Mouse (Mus musculus): ENCODE data around the gene Col19a1.

Col19a1 gene

GRCm38 (mm10) chr1:24347621-24348160 lies 239.6 kb downstream of the Col19a1 start:
- POLR2A ChIA-PET = no interaction called here
- CTCF ChIA-PET = interaction anchor here in 1 of 4 experiments (0.5 kb wide), 1 partner anchor 576 kb away, joined by 4 read pairs; no protein-coding TSS in a partner anchor

- ChIA-PET POLR2A (interaction anchor here in 1 of 4 experiments (0.7 kb wide), 1 partner anchor 1291 kb away, joined by 3 read pairs; no protein-coding TSS in a partner anchor), CTCF (interaction anchor here in 2 of 4 experiments (0.6 to 1.4 kb wide), 4 partner anchors 12 to 748 kb away, joined by 3 to 4 read pairs (median 3); no protein-coding TSS in a partner anchor)
Measured at GRCm38 (mm10) chr1:24337556-24338275, 249.6 kb downstream of the Col19a1 start.

- POLR2A ChIA-PET = no interaction called here
- CTCF ChIA-PET = interaction anchor here in 2 of 4 experiments (0.6 kb wide), 2 partner anchors 266 to 1018 kb away, joined by 3 read pairs; no protein-coding TSS in a partner anchor
Measured at GRCm38 (mm10) chr1:24336051-24336450, 251.2 kb downstream of the Col19a1 start.

GRCm38 (mm10) chr1:24316961-24317589 lies 270.2 kb downstream of the Col19a1 start:
- POLR2A ChIA-PET = interaction anchor here in 1 of 4 experiments (0.6 kb wide), 1 partner anchor 11 kb away, joined by 3 read pairs; no protein-coding TSS in a partner anchor
- CTCF ChIA-PET = interaction anchor here in 2 of 4 experiments (0.6 kb wide), 2 partner anchors 116 to 182 kb away, joined by 3 read pairs; no protein-coding TSS in a partner anchor

GRCm38 (mm10) chr1:24316490-24316889 lies 270.8 kb downstream of the Col19a1 start:
- POLR2A ChIA-PET = interaction anchor here in 1 of 4 experiments (0.6 kb wide), 1 partner anchor 12 kb away, joined by 3 read pairs; no protein-coding TSS in a partner anchor
- CTCF ChIA-PET = interaction anchor here in 1 of 4 experiments (0.6 kb wide), 1 partner anchor 182 kb away, joined by 3 read pairs; no protein-coding TSS in a partner anchor

- ChIA-PET CTCF (interaction anchor here in 1 of 4 experiments (1.0 kb wide), 1 partner anchor 368 kb away, joined by 3 read pairs; the partner anchor contains the start of gene Lmbrd1), POLR2A (no interaction called here)
Measured at GRCm38 (mm10) chr1:24310847-24311246, 276.4 kb downstream of the Col19a1 start.

- ChIA-PET CTCF (interaction anchor here in 2 of 4 experiments (0.6 to 0.7 kb wide), 2 partner anchors 79 to 668 kb away, joined by 3 read pairs; no protein-coding TSS in a partner anchor), POLR2A (no interaction called here)
Measured at GRCm38 (mm10) chr1:24310193-24310592, 277.1 kb downstream of the Col19a1 start.

GRCm38 (mm10) chr1:24303077-24303476 lies 284.2 kb downstream of the Col19a1 start:
- ChIA-PET CTCF (interaction anchor here in 2 of 4 experiments (0.6 to 1.3 kb wide), 4 partner anchors 200 to 1117 kb away, joined by 3 to 4 read pairs (median 3); no protein-coding TSS in a partner anchor), POLR2A (interaction anchor here in 2 of 4 experiments (0.5 to 0.7 kb wide), 2 partner anchors 286 to 1187 kb away, joined by 3 to 6 read pairs; no protein-coding TSS in a partner anchor)

- CTCF ChIA-PET = interaction anchor here in 3 of 4 experiments (0.6 to 1.3 kb wide), 9 partner anchors 12 to 1117 kb away, joined by 3 to 4 read pairs (median 3); no protein-coding TSS in a partner anchor
- POLR2A ChIA-PET = interaction anchor here in 2 of 4 experiments (0.5 to 0.7 kb wide), 2 partner anchors 287 to 1187 kb away, joined by 3 to 6 read pairs; no protein-coding TSS in a partner anchor
Measured at GRCm38 (mm10) chr1:24302674-24303073, 284.6 kb downstream of the Col19a1 start.

GRCm38 (mm10) chr1:24300700-24301099 lies 286.6 kb downstream of the Col19a1 start:
- CTCF ChIA-PET = interaction anchor here in 2 of 4 experiments (0.6 to 1.2 kb wide), 2 partner anchors 37 to 102 kb away, joined by 3 read pairs; no protein-coding TSS in a partner anchor
- POLR2A ChIA-PET = no interaction called here

GRCm38 (mm10) chr1:24294979-24295942 lies 292.0 kb downstream of the Col19a1 start:
- POLR2A ChIA-PET = no interaction called here
- CTCF ChIA-PET = no interaction called here

- ChIA-PET CTCF (interaction anchor here in 2 of 4 experiments (0.6 kb wide), 2 partner anchors 31 to 121 kb away, joined by 3 to 5 read pairs; no protein-coding TSS in a partner anchor), POLR2A (no interaction called here)
Measured at GRCm38 (mm10) chr1:24292515-24292914, 294.8 kb downstream of the Col19a1 start.

- ChIA-PET POLR2A (no interaction called here), CTCF (no interaction called here)
Measured at GRCm38 (mm10) chr1:24286360-24286759, 300.9 kb downstream of the Col19a1 start.

- POLR2A ChIA-PET = no interaction called here
- CTCF ChIA-PET = no interaction called here
Measured at GRCm38 (mm10) chr1:24267022-24267421, 320.2 kb downstream of the Col19a1 start.

GRCm38 (mm10) chr1:24261181-24261580 lies 326.1 kb downstream of the Col19a1 start:
- CTCF ChIA-PET = interaction anchor here in 3 of 4 experiments (0.6 to 1.1 kb wide), 4 partner anchors 22 to 40 kb away, joined by 3 to 11 read pairs (median 4); no protein-coding TSS in a partner anchor
- POLR2A ChIA-PET = no interaction called here

GRCm38 (mm10) chr1:24259419-24259818 lies 327.9 kb downstream of the Col19a1 start:
- POLR2A ChIA-PET = no interaction called here

GRCm38 (mm10) chr1:24257961-24258360 lies 329.3 kb downstream of the Col19a1 start:
- POLR2A ChIA-PET = interaction anchor here in 1 of 4 experiments (0.5 kb wide), 1 partner anchor 197 kb away, joined by 3 read pairs; no protein-coding TSS in a partner anchor
- CTCF ChIA-PET = no interaction called here

More at GRCm38 (mm10) chr1:24259419-24259818, 327.9 kb downstream of the Col19a1 start:
- CTCF ChIA-PET = no interaction called here

Data from embryonic stem cell, embryonic (primary cell).